Mouse (Mus musculus) cerebellum, adult 11-12 months (tissue): ENCODE results near the gene Pnpla3.
A peak's percentile ranks its signal among the peaks of the same experiment; 100 is the strongest.
"Not testable (repeated sequence)": the region's sequence is repeated elsewhere in the genome, so short reads cannot be mapped to it uniquely, and the experiment has no call there.

Experiments used
- DNase-seq: peaks from one replicate; pipeline ENCODE4 v3.0.0; 2022

Pnpla3 gene

DNA sequence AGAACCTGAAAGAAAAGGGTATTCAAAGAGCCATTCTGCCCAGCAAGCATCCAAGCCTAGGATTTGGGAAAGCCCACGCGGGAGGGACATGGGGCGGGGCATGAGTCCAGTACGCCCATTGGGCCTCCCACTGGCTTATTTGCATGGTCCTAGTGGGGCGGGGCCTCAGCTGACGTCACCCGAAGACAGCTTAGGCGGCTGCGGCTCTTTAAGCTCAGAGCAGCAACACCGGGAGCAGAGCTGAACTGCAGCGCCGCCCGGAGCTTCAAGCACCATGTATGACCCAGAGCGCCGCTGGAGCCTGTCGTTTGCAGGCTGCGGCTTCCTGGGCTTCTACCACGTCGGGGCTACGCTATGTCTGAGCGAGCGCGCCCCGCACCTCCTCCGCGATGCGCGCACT is at the start of gene Pnpla3:
Pnpla3 (plus strand) TSS at position 238 of the 400 bp plus-strand sequence.
- DNase-seq = peak; percentile 98

GRCm38 (mm10) chr15:84120612-84121011 is 47.0 kb upstream of the Pnpla3 start:
- peak; percentile 28 for DNase-seq

- no peak for DNase-seq
Observed at GRCm38 (mm10) chr15:84121036-84121435, 46.6 kb upstream of the Pnpla3 start.

DNA sequence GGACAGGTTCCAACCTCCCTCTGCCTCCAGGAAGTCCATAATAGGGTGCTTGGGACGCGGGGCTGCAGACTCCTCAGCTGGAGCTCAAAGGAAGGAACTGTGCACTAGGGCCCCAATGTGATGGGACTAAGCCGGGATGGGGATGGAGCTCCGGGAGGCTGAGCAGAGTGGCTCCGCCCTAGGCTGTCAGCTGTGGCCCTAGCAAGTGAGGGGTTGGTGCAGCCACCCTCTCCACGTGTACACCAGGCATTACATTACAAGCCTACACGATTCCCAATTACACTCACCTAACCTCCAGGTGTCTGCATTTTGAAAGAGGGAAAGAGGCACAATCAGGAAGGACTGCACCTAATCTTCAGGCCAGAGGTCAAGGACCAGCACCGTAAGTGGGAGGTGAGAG is 44.6 kb upstream of the Pnpla3 start, which contains the start of gene Pnpla5:
Pnpla5 (minus strand) TSS at position 101 of the 400 bp plus-strand sequence.
- DNase-seq = no peak

- no peak for DNase-seq
Observed at GRCm38 (mm10) chr15:84124086-84124485, 43.6 kb upstream of the Pnpla3 start.

- no peak for DNase-seq
Observed at GRCm38 (mm10) chr15:84126447-84126846, 41.2 kb upstream of the Pnpla3 start.

DNA sequence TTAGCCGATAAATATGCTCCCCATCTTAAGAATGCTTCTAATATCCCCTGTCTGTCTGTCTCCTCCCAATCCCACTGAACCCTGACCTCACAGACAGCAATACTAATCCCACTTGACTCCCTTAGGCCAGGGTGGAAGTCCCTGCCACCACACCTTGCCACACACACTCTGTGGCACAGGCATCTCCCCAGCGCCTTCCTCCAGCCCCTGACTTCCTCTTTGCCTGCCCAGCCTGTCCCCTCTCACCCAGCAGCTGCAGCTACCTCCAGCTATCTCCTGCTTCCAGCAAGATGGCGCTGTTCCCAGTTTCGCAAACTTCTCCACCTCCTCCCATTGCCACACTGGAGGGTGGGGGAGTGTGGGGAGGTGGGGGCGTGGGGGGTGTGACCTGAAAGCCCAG is 40.8 kb upstream of the Pnpla3 start:
- no peak for DNase-seq

DNA sequence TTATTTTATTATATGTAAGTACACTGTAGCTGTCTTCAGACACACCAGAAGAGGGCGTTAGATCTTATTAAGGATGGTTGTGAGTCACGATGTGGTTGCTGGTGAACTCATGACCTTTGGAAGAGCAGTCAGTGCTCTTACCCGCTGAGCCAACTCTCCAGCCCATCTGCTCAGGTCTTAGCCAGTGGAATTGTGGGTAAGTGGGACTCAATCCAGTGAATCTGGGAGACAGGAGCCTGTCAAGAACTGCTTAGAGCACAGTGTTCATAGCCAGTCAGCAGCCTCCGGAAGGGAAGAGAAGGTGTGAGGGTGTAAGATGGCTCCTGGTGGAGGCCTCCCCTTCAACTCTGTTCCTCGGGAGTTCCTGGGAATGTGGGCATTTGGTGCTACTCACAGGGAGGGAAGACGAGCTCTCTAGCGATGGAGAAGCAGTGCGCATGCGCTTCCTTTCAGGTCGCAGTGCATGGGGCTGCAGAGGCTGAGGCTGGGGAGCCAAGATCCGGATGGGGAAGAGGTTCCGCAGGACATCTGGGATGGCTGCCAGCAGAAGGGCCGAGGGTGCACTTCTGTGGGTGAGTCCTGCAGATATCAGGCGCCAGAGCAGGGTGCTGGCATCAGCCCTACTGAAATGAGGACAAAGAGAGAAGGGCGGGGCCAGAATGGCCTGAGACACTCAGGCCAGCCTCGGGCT is 36.4 kb upstream of the Pnpla3 start:
- DNase-seq = peak; percentile 80

- peak; percentile 61 for DNase-seq
Observed at GRCm38 (mm10) chr15:84131971-84132370, 35.7 kb upstream of the Pnpla3 start.

- no peak for DNase-seq
Observed at GRCm38 (mm10) chr15:84133440-84133839, 34.2 kb upstream of the Pnpla3 start.

DNA sequence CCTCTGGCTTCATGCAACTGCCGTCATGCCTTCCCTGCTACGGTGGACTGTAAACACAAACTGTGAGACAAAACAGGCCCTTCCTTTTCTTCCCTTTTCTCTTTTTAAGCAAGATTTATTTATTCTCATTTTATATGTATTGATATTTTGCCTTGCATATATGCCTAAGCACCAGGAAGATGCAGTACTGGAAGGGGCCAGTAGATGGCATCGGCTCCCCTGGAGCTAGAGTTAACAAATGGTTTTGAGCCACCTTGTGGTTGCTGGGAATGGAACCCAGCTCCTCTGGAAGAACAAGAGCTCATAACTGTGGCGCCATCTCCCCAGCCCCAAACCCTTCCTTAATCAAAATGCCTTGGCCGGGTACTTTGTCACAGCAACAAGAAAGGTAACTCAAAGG is 32.2 kb upstream of the Pnpla3 start:
- DNase-seq = no peak

DNA sequence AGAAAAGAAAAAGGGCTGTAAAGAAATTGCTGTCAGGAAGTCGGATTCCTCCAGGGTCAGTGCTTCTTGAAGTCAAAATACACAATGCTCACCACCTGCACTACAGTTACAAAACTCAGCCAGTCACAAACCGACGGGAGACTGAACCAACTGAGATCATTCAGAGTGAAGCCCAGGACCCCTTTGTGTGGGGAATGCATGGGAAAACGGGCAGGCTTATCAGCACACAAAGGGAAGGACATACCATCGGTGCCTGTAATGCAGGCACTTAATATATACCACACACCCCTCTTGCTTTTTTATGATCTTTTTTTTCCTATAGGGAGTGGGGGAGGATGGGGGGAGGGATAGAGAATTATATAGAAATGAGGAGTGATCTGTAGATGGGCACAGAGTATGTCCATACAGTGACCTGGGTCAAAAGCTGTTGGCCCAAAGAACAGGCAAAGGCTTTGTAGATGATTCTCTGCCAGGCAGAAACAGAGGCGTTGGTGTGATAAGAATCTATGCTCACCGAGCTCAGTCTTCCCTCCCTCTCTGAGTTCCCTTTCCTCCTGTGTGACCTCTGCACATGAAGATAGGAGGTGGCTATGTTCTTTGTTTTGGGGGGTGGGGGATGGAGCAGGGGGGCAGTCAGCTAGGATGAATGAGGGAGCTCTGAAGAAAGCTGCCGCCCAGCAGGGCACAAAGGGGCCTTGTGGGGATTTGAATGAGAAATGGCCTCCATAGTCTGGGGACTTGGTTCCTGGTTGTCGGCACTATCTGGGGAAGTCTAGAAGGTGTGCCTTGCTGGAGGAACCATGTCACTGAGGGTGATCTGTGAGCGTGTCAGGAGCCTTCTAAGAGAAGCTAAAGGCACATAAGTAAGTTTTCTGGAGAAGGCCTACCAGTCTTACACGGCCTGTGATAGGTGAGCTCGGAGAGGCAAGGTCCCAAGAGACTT is 30.9 kb upstream of the Pnpla3 start:
- no peak for DNase-seq

DNA sequence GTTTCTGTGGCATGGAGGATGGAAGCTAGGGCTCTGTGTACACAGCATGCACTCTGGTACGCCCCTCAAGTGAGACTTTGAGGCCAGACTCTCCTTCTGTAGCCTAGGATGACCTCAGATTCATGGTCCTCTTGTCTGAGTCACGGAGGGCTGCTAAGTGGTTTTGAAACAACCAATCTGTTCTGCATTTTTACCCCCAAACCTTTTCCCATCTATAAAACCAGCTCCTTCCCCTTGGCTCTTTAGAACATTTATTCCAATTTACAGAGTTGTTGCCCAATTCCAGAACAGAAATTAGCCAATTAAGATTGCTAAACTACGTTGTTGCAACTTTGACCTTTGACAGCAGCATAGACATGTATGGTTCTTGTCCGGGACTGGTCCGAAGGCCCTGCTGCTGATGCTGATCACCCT is 28.0 kb upstream of the Pnpla3 start:
- no peak for DNase-seq

DNA sequence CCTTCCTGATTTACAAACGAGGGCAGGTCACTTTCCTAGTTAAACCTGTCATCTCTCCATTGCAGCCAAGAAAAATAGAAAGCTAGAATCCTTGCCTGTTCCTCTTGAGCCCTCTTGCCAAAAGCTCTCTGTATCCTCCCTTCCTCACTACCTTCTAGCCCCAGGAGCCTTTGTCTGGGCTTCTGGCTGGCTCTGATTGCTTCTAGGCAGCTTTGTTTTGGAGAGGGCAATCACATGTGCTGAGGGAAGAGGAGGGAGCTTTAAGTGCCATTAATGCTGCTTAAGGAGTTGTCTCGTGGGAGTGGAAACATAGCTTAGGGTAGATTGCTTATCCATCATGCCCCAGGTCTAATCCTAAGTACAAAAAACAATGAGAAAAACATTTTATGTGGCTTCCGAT is 27.5 kb upstream of the Pnpla3 start:
- no peak for DNase-seq

GRCm38 (mm10) chr15:84140929-84141328 is 26.7 kb upstream of the Pnpla3 start:
- no peak for DNase-seq

DNA sequence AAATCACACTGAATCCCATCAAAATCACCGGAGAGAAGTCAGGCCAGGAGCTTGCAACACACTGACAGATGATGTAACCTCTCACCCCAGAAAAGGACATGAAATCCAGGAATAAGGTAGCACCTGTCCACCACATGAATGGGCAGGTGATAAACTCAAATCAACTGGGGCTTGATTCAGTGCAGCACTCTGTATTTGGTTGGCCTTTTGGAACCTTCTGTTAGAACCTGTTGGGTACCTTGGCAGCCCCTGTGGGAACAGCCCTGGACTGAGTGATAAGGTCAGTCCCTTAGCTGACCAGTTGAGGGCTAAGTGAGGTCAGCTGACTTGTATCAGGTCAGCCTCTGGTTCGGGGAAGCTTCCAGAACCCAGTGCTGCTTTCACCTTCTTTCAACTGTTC is 11.5 kb upstream of the Pnpla3 start:
- no peak for DNase-seq

- DNase-seq = not testable (repeated sequence)
Observed at GRCm38 (mm10) chr15:84157530-84157929, 10.1 kb upstream of the Pnpla3 start.

GRCm38 (mm10) chr15:84161871-84162270 is 5.8 kb upstream of the Pnpla3 start:
- no peak for DNase-seq

- peak; percentile 31 for DNase-seq
Observed at GRCm38 (mm10) chr15:84166818-84167217, 819 bp upstream of the Pnpla3 start.

DNA sequence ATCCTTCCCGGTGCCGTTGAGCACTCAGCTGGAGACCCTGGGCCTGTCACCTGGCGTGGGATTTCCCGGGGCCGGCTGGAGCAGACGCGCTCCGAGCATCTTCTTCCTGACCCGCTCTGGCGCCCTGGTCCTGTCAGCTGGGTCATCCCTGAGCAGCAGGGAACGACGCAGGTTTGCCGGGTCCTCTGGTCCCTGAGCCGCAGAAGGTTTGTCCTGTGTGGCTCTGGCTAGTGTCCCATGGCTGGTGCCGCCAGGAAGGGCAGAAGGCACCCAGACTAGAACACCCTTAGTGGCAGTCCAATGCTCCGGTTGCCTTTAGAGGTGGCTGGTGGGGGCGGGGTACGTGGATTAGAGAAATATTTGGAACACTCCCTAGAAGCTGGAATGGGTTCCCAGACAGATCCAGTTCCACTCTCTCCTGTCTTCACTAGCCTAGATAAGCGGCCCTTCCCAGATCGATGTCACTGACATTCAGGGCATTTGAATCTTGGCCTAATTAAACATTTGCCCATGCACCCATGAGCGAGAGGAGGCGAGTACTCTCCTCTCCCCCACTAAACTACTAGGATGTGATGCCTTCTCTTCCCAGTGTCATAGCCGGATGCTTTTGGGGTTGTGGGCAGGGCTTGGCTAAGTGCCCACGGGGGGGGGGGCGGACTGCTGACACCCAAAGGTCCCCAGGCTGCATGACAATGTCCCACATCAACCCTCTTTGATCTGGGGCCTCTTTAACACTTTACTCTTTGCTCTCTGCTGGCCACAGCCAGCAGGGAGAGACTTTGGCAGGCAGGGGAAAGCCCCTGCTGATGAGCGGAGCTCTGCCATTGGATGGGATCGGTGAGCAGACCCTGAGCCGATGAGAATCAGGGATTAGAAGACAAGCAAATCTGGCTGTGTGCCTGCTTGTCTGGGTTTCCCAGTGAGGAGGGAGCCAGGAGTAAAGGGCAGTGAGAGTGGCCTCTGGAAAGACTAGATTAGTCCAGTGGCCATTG is 829 bp downstream of the Pnpla3 start:
- peak; percentile 77 for DNase-seq

GRCm38 (mm10) chr15:84169511-84169910 is 1.9 kb downstream of the Pnpla3 start:
- no peak for DNase-seq

DNA sequence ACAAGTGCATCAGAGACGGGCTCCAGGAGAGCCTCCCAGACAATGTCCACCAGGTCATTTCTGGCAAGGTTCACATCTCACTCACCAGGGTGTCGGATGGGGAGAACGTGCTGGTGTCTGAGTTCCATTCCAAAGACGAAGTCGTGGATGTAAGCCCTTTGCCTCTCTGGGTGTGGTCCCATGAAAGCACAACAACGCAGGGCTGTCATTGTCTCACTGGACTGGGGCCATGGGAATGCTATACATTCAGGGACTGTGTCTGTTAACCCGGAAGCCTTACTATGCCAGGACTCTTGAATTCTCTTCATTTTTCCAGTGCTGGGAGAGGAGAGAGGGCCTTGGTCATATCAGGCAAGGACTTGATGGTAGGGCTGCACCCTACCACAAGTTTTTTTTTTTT is 3.5 kb downstream of the Pnpla3 start:
- no peak for DNase-seq

GRCm38 (mm10) chr15:84178733-84179132 is 11.1 kb downstream of the Pnpla3 start:
- no peak for DNase-seq
